Mouse (Mus musculus) neural tube, embryonic 14.5 days (tissue): ENCODE measurements at regions not wholly inside any gene's neighbourhood (a gene's known extent, or its start where the extent isn't known, plus 50 kb on each side); places are given as distances from the start of the nearest gene placed in this dataset.

Experiments used
- ATAC-seq: fragments of 200-750 bp; cut with Nextera tagmentation; 2 replicates; pipeline ENCODE4 v1.8.0; 2017; ENCODE audit warnings: low read depth, mild to moderate bottlenecking, moderate TSS enrichment, moderate library complexity
- H3K27ac ChIP-seq: fragments of 300-500 bp; sonication (generic); 2 replicates; pipeline ENCODE4 v1.5.1; 2014; ENCODE audit warnings: low read depth, mild to moderate bottlenecking, control low read depth, low read length, moderate library complexity, mixed read lengths
- H3K27me3 ChIP-seq: fragments of 300-500 bp; sonication (generic); 2 replicates; pipeline ENCODE4 v1.6.1; 2014; ENCODE audit warnings: low read length; ENCODE audit not compliant: control insufficient read depth, insufficient read depth
- H3K36me3 ChIP-seq: fragments of 300-500 bp; sonication (generic); 2 replicates; pipeline ENCODE4 v1.6.1; 2014; ENCODE audit warnings: low read length, mixed read lengths; ENCODE audit not compliant: control insufficient read depth, insufficient read depth
- H3K4me1 ChIP-seq: fragments of 300-500 bp; sonication (generic); 2 replicates; pipeline ENCODE4 v1.6.1; 2014; ENCODE audit warnings: low read length; ENCODE audit not compliant: control insufficient read depth, insufficient read depth
- H3K4me2 ChIP-seq: fragments of 300-500 bp; sonication (generic); 2 replicates; pipeline ENCODE4 v1.6.1; 2014; ENCODE audit warnings: mild to moderate bottlenecking, low read depth, low read length, control low read depth
- H3K4me3 ChIP-seq: fragments of 300-500 bp; sonication (generic); 2 replicates; pipeline ENCODE4 v1.5.1; 2014; ENCODE audit warnings: low read depth, low read length, control low read depth, mixed read lengths
- H3K9ac ChIP-seq: fragments of 300-500 bp; sonication (generic); replicated peaks from 2 replicates; pipeline ENCODE4 v1.6.1; 2014; ENCODE audit warnings: low read depth, mild to moderate bottlenecking, control low read depth, low read length, mixed read lengths
- H3K9me3 ChIP-seq: fragments of 300-500 bp; sonication (generic); 2 replicates; pipeline ENCODE4 v1.6.1; 2016; ENCODE audit warnings: low read length; ENCODE audit not compliant: control insufficient read depth
- WGBS: fragments of 180-500 bp; shearing (Covaris S2); extraction: QIAGEN DNeasy Blood & Tissue Kit; methylation state at CpG from one replicate; pipeline ENCODE4 v1.1.7; 2014; 5-methylcytosine and 5-hydroxymethylcytosine counted together

DNA sequence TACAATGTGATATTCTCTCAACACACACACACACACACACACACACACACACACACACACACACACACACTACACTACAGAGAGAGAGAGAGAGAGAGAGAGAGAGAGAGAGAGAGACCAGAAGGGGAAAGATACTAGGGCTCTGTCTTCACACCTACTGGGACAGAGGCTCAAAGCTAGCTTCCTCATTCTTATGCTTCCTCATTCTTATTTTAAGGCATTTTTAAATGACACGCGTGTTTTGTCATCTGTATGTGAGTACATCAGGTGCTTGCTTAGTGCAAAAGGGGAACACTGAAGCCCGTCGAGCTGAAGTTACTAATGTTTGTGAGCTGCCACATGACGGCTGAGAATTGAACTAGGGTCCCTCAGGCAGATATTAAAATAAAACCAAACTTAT, 769.5 kb downstream of the Adgrl2 start:
- no peaks in the 10 kb centered on the region for H3K36me3 ChIP-seq
- WGBS, result 97% methylated on average over 5 of the region's 5 CpGs
- no peak overlapping the region for H3K27ac ChIP-seq
- H3K9me3 ChIP-seq, result no peaks in the 10 kb centered on the region
- H3K27me3 ChIP-seq, result no peaks in the 10 kb centered on the region
- H3K4me1 ChIP-seq, result no peaks in the 10 kb centered on the region
- ATAC-seq, result no peak
- H3K4me3 ChIP-seq, result no peak overlapping the region
- no peak overlapping the region for H3K4me2 ChIP-seq
- H3K9ac ChIP-seq, result no peak overlapping the region

- 75% methylated on average over 10 of the region's 10 CpGs for WGBS
- ATAC-seq, result no peak
- Histone ChIP-seq H3K27ac (no peak overlapping the region), H3K36me3 (no peaks in the 10 kb centered on the region), H3K9me3 (no peaks in the 10 kb centered on the region), H3K4me2 (no peak overlapping the region), H3K9ac (no peak overlapping the region), H3K4me1 (no peaks in the 10 kb centered on the region), H3K27me3 (no peaks in the 10 kb centered on the region), H3K4me3 (no peak overlapping the region)
Measured at GRCm38 (mm10) chr3:148220024-148220590, 770.2 kb downstream of the Adgrl2 start.

- Histone ChIP-seq H3K4me2 (no peak overlapping the region), H3K27me3 (no peaks in the 10 kb centered on the region), H3K9me3 (no peaks in the 10 kb centered on the region), H3K9ac (no peak overlapping the region), H3K36me3 (no peaks in the 10 kb centered on the region), H3K4me3 (no peak overlapping the region), H3K27ac (no peak overlapping the region), H3K4me1 (no peaks in the 10 kb centered on the region)
- ATAC-seq, result no peak
- 88% methylated on average over 3 of the region's 3 CpGs for WGBS
Measured at GRCm38 (mm10) chr3:148202148-148202547, 788.2 kb downstream of the Adgrl2 start.

GRCm38 (mm10) chr3:148186704-148187103, 803.7 kb downstream of the Adgrl2 start:
- 69% methylated on average over 2 of the region's 2 CpGs for WGBS
- Histone ChIP-seq H3K4me1 (no peaks in the 10 kb centered on the region), H3K9ac (no peak overlapping the region), H3K9me3 (no peaks in the 10 kb centered on the region), H3K4me3 (no peak overlapping the region), H3K36me3 (no peaks in the 10 kb centered on the region), H3K4me2 (no peak overlapping the region), H3K27ac (no peak overlapping the region), H3K27me3 (no peaks in the 10 kb centered on the region)
- no peak for ATAC-seq

DNA sequence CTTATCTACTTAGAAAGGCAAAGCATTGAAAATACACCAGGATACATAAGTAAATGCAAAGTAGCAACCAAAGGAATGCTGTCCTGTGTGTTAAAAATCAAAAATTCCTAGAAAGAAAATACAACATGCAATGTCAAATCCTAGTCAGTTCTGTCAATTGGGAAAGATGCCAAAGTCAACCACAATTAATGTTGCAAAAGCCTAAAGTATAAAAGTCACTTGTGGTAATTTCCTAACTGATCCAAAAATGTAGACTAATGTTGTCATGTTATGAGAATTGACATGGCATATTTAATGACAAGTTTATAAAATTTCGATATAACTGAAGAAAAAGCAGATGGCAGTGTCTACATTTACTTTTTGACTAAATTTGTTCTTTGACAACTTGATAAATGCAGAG, 822.8 kb downstream of the Adgrl2 start:
- WGBS, result 87% methylated on average over 1 of the region's 1 CpGs
- Histone ChIP-seq H3K4me2 (no peak overlapping the region), H3K9me3 (no peaks in the 10 kb centered on the region), H3K36me3 (no peaks in the 10 kb centered on the region), H3K27me3 (no peaks in the 10 kb centered on the region), H3K4me3 (no peak overlapping the region), H3K9ac (no peak overlapping the region), H3K27ac (no peak overlapping the region), H3K4me1 (no peaks in the 10 kb centered on the region)
- no peak for ATAC-seq

GRCm38 (mm10) chr3:148159059-148159458, 831.3 kb downstream of the Adgrl2 start:
- no peak for ATAC-seq
- 70% methylated on average over 3 of the region's 3 CpGs for WGBS
- no peaks in the 10 kb centered on the region for H3K36me3 ChIP-seq
- no peaks in the 10 kb centered on the region for H3K9me3 ChIP-seq
- H3K9ac ChIP-seq, result no peak overlapping the region
- no peaks in the 10 kb centered on the region for H3K4me1 ChIP-seq
- H3K4me2 ChIP-seq, result no peak overlapping the region
- H3K4me3 ChIP-seq, result no peak overlapping the region
- no peak overlapping the region for H3K27ac ChIP-seq
- H3K27me3 ChIP-seq, result no peaks in the 10 kb centered on the region

GRCm38 (mm10) chr3:148158533-148158932, 831.8 kb downstream of the Adgrl2 start:
- no peak overlapping the region for H3K9ac ChIP-seq
- ATAC-seq, result no peak
- no peaks in the 10 kb centered on the region for H3K4me1 ChIP-seq
- no peak overlapping the region for H3K27ac ChIP-seq
- no peaks in the 10 kb centered on the region for H3K36me3 ChIP-seq
- H3K4me3 ChIP-seq, result no peak overlapping the region
- no peaks in the 10 kb centered on the region for H3K9me3 ChIP-seq
- H3K4me2 ChIP-seq, result no peak overlapping the region
- 91% methylated on average over 2 of the region's 2 CpGs for WGBS
- H3K27me3 ChIP-seq, result no peaks in the 10 kb centered on the region

DNA sequence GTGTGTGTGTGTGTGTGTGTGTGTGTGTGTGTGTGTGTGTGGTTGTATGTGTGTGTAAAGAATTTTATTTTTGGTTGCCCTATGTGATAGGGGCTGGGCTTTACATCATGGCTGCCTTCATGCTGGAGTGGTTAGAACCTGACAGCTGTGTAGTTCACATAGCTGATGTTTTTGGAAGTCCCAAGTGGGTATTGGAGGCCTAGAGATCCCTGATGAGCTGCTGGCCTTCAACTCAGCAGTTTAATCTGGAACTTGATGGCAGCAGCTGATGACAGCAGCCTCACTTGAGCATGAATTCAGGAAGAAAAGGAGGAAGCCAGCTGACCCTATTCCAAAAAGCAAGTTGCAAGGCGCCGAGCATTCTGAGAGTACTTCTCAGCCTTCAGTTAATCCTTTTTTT, 846.6 kb downstream of the Adgrl2 start:
- Histone ChIP-seq H3K4me2 (no peak overlapping the region), H3K4me3 (no peak overlapping the region), H3K4me1 (no peaks in the 10 kb centered on the region), H3K9me3 (no peaks in the 10 kb centered on the region), H3K27ac (no peak overlapping the region), H3K27me3 (no peaks in the 10 kb centered on the region), H3K9ac (no peak overlapping the region), H3K36me3 (no peaks in the 10 kb centered on the region)
- ATAC-seq, result no peak
- 90% methylated on average over 2 of the region's 2 CpGs for WGBS

- no peaks in the 10 kb centered on the region for H3K27me3 ChIP-seq
- no peak for ATAC-seq
- no peak overlapping the region for H3K4me2 ChIP-seq
- H3K9ac ChIP-seq, result no peak overlapping the region
- no peak overlapping the region for H3K4me3 ChIP-seq
- no peaks in the 10 kb centered on the region for H3K36me3 ChIP-seq
- 90% methylated on average over 3 of the region's 3 CpGs for WGBS
- H3K4me1 ChIP-seq, result no peaks in the 10 kb centered on the region
- no peaks in the 10 kb centered on the region for H3K9me3 ChIP-seq
- H3K27ac ChIP-seq, result no peak overlapping the region
Measured at GRCm38 (mm10) chr3:148136791-148137251, 853.5 kb downstream of the Adgrl2 start.
